Mouse (Mus musculus) c-Kit-positive CD71-positive TER-119-negative erythroid progenitor cells, embryonic 14.5 days (primary cell): Measurements from ENCODE around the gene Elovl7.
A peak's percentile ranks its signal among the peaks of the same experiment; 100 is the strongest.

ENCODE experiments used
- DNase-seq: peaks from one replicate; pipeline ENCODE4 v3.0.0-alpha.2; 2013; ENCODE audit warnings: low read depth

The Elovl7 gene

DNA sequence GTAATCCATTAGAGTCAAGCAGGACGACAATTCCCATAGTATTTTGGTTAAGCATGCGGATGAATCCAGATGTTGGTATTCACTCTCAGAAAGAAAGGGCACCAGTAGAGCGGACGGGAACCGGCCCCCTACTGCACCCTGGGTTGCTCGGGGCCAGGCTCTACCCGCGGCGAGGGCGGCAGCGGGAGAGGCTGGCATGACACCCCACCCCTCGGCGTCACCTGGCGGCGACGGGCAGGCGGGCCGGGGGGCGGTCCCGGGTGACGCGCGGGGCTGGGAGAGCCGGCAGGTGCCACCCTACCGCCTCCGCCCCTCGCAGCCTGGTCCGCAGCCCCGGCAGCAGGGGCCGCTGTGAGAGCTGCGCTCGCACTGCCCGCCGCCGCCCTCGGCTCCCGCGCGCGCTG, at the start of gene Elovl7:
TSS of gene Elovl7 (plus strand) at position 324 of the 404 bp plus-strand sequence.
- DNase-seq: peak; percentile 37

DNA sequence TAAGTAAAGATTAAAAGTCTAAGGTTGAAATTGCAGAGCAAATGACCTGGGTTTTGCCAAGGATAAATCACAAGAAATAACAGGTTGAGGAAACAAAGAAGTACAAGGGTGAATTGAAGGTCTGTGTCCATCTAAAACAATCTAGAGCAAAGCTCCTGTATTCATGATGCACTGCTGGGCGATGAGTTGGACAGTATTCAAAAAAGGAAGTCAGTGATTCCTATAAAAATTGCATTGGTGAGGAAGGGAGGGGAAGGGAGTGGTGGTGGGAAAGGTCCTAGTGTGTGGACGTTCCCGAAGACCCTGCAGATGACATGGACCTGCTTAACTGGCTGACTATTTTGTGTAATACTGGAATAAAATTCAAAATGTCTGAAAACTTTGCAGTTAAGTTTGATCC, 49.6 kb upstream of the Elovl7 start:
- no peak for DNase-seq

DNA sequence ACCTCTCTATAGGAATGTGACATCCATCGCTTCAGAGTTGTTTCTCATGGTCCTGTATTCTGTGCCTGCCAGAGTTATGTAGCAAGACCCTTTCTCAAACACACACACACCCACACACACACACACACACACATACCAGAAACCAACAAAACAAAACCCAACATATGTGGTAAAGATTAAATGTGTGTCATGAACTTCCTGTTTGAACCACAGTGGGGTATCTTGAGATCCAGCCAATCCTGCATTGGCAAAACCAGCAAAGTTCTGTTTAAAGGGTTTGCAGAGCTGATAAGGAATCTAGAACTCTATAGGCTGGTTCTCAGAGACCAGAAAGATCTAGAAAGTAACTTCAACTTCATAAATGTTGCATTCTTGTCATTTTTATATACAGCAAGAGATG, 44.2 kb upstream of the Elovl7 start:
- DNase-seq: no peak

DNA sequence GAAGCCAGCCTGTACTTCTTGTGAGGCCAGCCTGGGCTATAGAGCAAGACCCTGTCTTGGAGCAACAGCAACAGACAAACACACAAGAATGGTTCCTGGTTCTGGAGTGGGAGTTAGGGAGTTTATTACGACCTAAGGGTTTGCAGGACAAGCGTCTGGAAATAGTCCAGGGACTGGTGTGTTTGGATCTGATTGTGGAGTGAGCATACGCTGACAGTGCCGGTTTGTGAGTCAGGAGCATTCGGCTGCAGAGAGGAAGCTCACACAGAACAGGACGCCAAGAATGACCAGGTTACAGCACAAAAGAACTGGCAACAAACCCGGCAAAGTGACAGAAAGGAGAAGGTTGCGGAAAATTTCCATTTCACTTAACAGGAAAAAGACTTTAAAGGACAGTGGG, 43.7 kb upstream of the Elovl7 start:
- DNase-seq: no peak

DNA sequence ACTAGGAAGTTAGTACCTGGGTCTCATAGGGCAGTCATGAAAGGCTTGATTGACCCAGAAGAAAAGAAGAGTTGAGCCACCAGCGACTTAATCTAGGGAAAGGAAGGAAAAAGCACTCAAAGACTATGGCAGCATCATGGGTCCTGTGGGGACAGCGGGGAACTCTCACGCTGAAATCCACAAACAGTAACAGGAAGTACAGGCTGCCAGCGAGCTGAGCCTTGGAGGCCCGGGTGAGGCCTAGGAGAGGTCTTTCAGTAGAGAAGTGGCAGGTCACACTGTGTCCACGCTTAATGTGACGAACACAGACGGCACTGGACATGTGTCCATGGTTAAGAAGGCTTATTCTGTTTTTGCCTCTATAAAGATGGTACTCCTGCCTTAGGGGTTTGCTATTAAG, 34.6 kb upstream of the Elovl7 start:
- DNase-seq: no peak

DNA sequence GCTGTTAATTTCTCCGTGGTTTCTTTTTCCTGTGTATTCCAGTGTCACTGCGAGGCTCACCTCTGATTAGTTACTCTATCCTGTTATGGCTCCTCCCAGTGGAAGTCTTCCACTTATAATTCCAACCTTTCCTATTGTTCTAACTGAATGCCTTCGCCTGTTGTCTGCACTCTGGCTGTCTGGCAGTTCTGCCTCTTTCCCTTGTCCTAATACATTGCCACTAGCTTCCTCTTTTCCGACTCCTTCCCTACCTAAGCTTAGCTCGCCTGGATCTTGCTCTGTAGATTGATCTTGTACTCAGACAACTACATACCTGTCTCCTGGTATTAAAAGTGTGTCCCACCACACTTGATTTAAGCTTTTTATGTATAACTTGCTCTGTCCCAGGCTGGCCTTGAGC, 33.4 kb upstream of the Elovl7 start:
- DNase-seq: no peak

DNA sequence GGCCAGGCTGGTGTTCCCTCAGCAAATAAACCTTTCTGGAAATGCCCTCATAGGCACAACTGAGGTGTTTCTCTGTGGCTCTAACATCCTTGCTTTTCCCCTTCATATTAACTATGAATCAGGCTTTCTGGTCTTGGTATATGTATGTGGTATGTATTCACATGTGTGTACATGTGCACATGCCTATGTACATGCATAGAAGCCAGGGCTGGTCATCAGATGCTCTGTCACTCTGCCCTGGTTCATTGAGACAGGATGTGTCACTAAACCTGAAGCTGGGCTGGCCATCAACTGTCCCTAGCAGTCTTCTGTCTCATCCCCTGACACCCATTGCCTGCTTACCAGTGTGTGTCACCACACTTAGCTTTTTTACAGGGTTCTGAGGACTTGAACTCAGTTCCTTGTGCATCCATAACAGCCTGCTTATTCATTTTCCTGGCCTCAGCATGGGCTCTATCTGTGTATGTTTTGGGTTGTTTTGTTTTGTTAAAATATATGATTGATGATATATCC, 29.4 kb upstream of the Elovl7 start:
- DNase-seq: no peak

DNA sequence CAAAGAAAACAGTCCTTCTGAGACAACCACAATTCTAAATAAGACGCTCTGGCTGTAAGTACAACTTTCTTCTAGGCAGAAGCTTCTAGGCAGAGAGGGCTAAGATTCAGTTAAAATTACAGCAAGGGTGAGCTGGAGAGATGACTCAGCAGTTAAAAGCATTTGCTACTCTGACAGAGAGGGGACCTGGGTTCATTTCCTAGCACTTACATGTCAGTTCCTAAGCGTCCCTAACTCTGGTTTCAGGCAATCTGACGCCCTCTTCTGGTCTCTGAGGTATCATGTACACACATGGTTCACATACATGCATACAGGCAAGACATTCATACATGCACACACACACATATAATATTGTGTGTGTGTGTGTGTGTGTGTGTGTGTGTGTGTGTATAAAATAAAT, 28.7 kb upstream of the Elovl7 start:
- no peak for DNase-seq

DNA sequence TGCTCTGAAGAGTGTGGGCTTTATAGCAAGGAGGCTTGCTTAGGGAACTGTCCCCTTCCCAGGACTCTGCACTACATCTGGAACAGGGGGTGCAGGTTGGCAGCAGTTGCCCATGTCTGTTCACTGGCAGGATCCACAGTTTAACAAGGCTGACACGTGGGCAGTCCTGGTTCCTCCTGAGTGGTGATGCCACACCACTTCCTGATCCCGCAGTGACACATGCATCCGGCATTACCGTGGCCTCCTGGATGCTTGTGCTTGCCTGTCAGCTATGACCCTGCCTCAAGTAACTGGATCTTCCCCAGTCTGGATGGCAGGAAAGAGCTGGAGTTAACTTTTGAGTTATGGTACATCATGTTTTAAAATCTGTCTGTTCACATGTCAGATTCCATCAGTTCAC, 26.2 kb upstream of the Elovl7 start:
- DNase-seq: no peak

DNA sequence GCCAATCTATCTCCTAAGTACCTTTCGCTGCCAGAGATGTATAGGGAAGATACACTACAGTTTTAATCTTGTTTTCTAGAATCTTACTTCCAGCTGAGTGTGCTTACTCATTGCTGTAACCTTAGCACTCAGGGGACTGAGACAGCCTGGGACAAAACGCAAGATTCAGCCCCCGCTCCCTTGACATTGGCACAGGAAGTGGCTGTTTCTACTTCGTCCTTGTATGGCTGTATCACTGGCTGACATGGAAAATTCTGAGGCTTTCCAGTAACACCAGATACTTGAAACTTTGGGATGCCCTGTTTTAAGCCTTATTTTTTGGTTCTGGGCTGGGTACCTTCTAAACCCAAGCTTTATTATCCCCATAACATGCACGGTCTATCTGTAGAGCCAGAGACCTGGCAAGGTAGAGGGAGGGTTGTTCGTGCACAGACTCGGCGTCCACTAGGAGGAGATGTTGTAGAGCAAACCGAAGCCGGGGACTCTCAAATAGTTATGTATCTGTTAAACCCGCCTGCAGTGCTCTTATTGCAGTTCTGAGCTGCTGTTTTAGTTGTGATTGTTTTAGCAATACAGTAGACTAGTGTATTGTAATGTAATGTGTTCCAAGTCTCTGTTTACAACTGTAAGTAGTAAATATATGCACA, 23.0 kb upstream of the Elovl7 start:
- DNase-seq: peak; percentile 17

DNA sequence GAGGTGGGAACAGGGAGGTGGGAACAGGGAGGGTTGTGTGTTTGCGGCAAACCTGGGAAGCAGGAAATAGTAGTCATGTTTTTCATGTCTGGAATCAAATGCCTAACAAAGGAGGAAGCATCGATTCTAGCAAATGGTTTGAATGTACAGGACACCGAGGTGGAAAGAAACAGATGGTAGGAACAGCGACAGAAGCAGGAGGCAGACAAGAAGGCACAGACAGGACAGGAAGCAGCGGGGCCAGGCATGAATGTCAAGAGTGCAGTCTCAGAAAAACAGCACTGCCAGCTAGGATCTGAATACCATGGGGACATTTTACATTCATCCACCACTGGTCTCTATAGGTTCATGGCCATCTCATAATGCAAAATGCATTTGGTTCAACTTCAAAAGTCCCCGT, 18.7 kb upstream of the Elovl7 start:
- DNase-seq: no peak

DNA sequence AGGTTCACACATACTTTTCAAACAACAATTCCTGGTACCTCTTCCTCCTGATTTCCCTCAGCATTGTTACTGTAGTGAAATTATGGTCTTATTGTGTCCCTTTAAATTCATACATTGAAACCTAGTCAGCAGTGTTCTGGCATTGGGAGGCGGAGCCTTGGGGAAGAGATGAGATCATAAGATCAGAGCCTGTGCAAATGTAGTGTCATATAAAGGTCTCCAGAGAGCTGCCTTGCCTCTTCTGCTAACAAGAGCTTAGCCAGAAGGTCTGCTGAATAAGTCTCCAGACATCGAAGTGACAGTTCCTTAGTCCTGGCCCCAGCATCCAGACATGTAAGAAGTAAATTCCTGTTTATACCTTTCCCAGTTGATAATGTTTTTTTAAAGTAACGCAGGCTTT, 9.3 kb upstream of the Elovl7 start:
- DNase-seq: no peak

DNA sequence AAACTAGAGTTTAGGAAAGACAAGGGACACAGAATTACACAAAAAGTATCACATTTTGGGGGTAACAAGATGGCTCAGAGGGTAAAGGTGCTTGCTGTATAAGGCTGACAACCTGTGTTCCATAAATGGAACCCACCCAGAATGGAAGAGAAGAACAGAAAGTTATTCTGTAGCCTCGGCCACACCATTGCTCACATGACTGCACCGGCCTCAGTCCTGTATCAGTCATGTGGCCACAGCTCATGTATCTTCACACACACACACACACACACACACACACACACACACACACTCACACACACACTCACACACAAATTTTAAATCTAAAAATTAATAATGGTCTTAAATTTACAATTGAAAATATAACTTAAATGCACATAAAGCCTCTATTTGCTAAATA, 6.8 kb upstream of the Elovl7 start:
- no peak for DNase-seq

DNA sequence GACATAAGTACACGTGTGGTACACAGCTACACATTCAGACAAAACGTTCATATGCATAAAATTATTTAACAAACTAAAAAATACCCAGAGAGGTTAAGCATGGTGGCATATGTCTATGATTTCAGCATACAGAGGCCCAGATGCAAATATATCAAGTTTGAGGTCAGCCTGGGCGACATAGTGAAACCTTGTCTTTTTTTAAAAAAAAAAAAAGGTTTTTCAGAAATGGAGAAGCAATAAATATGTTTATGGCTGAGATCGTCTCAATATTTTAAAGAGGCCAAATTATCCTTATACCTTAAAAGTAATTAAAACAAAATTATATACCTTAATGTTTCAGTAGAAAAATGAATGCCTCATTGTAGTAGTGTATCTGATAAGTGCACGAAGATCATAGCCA, 6.1 kb upstream of the Elovl7 start:
- no peak for DNase-seq

DNA sequence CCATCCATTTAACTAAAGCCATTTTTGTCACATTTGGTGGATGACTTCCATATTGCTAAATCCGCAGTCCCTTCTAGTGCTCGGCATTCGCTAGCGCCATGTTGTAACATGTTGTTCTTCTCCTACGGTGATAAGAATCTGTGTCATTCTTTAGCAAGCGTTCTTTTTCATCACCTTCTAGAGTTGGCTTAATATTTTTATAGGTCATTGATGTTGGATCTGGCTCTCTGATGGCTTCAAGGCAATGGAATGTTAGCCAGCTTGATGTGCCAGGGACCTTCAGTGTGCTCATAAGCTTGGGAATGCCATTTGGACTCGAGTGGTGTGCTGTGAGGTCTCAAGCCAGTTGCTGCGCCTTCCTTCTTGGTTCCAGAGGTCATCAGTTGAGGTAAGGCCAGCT, 3.2 kb upstream of the Elovl7 start:
- DNase-seq: no peak

DNA sequence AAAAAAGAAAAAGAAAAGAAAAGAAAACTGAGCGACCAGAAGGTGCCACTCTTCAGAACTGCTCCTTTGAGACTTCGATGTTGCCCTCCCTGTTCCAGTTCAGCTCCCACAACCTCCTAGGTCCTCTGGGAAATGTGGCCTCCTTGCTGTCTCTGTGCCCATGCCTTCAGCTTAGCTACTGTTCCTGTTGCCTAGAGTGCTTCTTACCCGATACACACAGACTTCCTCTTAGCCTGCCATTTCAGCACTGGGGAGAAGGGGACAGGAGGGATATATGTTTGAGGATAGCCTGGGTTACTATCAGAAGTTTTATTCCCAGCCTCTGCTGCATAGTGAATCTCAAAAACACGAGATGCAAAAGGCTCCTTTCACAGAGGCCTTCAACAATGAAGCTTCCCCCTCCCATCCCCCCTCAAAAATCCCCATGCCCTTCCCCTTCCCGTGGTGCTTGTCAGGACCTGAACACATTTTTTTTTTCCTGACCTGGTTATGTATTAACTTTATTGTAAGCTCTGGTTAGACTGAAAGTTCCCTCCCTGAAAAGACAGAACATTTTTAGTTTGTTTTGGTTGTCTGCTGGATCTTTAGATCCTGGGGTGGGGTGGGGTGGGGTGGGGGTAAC, 1.7 kb upstream of the Elovl7 start:
- no peak for DNase-seq

DNA sequence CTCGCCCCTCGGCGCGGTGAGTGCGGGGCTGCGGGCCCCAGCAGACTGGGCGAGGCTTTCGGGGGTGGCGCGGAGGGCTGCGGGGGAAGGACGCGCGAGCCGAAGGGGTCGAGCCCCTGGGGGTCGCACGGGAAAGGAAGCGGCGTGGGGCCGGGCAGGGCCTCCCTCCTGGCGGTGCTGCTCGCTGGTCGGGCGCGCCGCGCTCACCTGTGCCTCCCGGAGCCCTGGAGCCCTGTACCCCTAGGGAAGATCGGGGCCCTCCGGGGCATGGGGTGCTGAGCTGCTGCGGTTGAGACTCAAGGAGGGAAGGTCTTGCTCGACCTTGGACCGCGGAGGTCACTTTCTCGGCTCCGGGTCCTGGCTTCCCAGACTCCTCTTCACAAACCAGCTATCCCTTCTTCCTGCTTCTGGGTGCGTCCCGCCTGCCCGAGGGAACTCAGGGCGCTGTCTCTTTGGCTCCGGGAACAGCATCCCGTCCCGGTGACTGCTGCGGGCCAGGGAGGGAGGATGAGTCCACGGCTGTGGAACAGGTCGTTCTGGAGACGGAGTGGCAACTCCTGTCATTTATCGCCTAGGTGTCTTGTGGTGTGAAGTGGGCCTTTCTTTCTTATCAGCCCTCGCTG, 392 bp downstream of the Elovl7 start:
- no peak for DNase-seq

DNA sequence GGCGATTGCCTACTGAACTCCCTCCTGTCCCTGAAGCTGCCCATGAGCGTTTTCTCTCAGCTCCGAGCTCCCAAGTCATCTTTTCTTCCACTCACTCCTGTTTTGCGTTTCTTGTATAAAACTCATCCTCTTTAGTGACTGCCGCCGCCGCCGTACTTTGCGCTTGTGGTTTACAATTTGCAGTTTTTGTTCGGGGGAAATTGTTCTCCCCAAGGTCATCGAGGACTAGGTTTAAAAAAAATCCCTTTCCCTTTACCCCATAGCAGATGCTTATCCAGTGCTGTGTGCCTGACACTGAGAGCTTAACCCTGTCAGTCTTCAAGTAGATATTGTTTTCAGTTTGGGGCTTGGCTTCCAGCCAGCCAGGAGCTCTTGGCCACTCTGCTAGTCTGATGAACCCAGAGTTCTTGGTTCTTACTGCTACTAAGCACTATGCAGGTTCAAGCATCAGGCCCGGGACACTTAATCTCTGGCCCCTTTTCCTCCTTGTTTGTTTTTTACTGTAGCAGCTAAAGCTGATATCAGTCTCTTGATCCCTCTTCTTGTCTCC, 1.1 kb downstream of the Elovl7 start:
- no peak for DNase-seq

DNA sequence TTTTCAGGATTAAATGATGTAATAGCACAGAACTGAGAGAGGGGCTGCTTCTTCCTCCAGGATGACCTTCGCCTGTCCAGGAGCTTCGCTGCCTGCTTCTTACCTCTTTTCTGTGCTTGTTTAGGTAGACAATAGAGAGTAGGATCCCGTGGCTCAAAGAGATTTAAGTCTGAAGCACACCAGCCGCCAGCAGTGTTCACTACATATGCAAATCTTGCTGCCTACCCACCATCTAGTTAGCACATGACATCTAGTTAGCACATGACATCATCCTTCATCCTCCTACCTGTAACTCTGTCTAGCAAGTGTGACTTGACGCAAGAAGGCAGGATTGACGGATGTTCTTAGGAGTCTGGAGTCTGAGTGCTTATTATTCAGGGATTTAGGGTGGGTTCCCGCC, 5.6 kb downstream of the Elovl7 start:
- no peak for DNase-seq

DNA sequence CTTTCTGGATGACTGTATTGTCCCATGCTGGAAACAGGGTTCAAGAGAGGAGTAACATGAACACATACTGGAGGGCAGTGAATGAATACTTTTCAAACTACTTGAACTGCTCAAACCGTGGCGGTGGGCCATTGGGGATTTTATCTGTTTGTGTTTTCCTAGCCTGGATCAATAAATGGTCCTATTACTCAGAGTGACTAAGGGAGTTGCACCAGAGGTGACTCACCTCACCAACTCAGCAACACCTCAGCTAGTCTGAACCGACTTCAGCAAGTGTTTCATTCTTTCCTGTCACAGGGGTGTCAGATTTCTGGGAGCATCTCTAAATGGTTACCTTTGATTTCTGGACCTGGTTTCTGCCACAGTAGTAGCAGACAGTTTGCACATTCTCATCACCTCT, 15.0 kb downstream of the Elovl7 start:
- DNase-seq: no peak

DNA sequence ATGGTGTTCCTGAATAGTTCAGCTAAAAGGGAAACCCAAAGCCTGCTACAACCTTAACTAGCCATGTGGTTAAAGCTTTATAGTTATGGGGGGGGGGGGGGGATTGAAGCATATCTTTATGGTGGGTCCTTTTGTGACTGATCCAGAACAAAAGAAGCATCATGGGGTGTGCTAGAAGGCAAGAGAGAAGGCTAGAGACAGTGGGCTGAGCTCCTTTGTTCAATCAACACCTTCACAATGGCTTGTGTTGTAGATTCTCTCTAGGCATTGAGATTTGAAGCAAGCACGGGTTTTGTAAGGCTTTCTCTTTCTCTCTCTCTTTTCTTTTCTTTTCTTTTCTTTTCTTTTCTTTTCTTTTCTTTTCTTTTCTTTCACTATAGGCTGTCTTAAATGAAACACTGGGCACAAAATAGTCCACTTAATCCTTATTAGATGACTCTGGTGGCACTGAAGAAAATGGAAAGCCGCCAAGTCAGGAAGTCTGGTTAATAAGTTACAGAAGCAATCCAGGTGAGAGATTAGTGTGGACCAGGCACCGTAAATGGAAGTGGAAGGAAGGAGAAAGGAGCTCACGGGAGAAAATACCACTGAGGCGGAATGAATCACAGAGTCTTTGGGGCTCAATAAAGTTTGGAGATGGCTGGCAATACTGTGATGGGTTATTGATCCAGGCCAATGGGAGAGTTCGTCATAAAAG, 15.6 kb downstream of the Elovl7 start:
- no peak for DNase-seq

DNA sequence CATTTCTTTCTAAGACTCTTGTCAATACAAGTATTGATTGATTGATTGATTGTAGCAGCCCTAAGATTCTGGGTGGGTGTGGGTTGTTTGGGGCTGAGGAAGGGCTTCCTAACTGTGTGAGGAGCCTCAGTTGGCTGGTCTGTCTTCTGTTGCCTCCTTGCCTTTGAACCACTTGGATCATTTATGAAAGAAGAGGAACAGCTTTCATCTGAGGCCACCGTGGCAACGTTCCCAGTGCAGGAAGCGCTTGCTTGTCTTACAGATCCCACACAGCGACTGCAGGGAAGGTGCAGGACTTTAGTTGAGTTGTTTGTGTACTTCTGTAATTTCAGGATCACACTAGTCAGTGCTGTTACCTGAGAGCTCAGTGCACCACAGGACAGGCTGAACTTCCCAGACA, 25.8 kb downstream of the Elovl7 start:
- DNase-seq: no peak

DNA sequence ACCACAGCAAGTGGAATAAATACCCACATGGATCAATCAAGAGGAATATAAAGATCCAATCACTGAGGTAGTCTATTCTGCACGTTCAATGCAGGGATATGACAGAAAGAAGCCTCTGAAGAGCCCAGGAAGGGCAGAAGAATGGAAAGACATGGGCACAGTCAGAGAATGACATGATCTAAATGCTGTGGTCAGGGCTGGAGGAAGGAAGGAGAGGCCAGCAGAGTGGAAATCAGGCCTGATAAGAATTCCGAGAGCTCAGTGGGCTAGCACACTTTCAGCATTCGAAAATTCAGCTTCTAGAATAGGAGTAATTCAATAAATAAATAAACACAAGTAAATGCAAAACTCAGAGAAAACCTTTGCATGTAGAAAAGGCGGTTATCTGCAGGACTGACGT, 27.5 kb downstream of the Elovl7 start:
- DNase-seq: no peak
